Mouse (Mus musculus) limb, embryonic 10.5 days (tissue): ENCODE data around the gene Vmn1r31. TPM values are rescaled to one million over a fixed set of nuclear protein-coding genes. Genes with fewer than 3 reads are reported as not detected.

Experiments used
- DNase-seq: peaks from one replicate; pipeline ENCODE4 v3.0.0-alpha.2; 2017; ENCODE audit warnings: low spot score
- H3K27ac ChIP-seq: fragments of 300-500 bp; sonication (generic); 2 replicates; pipeline ENCODE4 v1.5.1; 2016; ENCODE audit warnings: mild to moderate bottlenecking
- H3K27me3 ChIP-seq: fragments of 300-500 bp; sonication (generic); 2 replicates; pipeline ENCODE4 v1.6.1; 2016; ENCODE audit warnings: low read depth, mild to moderate bottlenecking; ENCODE audit not compliant: poor library complexity, severe bottlenecking
- H3K36me3 ChIP-seq: fragments of 300-500 bp; sonication (generic); 2 replicates; pipeline ENCODE4 v1.6.1; 2016; ENCODE audit warnings: mild to moderate bottlenecking, moderate library complexity
- H3K4me1 ChIP-seq: fragments of 300-500 bp; sonication (generic); 2 replicates; pipeline ENCODE4 v1.6.1; 2016
- H3K4me3 ChIP-seq: fragments of 300-500 bp; sonication (generic); 2 replicates; pipeline ENCODE4 v1.5.1; 2016; ENCODE audit warnings: mild to moderate bottlenecking, moderate library complexity
- H3K9me3 ChIP-seq: fragments of 300-500 bp; sonication (generic); replicated peaks from 2 replicates; pipeline ENCODE4 v1.6.1; 2016; ENCODE audit warnings: mild to moderate bottlenecking
- WGBS: fragments of 180-500 bp; shearing (Covaris S2); methylation state at CpG from one replicate; pipeline ENCODE4 v1.1.7; 2016; 5-methylcytosine and 5-hydroxymethylcytosine counted together
- polyA plus RNA-seq: library from polyadenylated mRNA; unstranded; fragments of >200 nt; fragmentation: Nextera tagmentation; extraction: Ambion mirVana; gene quantifications from 2 replicates; pipeline ENCODE4 v1.2.1, GENCODE M21; 2016

Gene Vmn1r31
- not detected in 2 replicates for polyA plus RNA-seq

GRCm38 (mm10) chr6:58475230-58475629 lies at the start of gene Vmn1r31:
Gene Vmn1r31 (minus strand): TSS chr6:58475330.
- no peak for DNase-seq
- Histone ChIP-seq H3K27me3 (no peaks in the 10 kb centered on the region), H3K4me1 (no peaks in the 10 kb centered on the region), H3K9me3 (no peaks in the 10 kb centered on the region), H3K27ac (no peak within 1 kb of the TSS), H3K36me3 (no peaks in the 10 kb centered on the region), H3K4me3 (no peak within 1 kb of the TSS)
- WGBS = 88% methylated on average over 1 of the region's 1 CpGs

- Histone ChIP-seq H3K9me3 (no peaks in the 10 kb centered on the region), H3K36me3 (no peaks in the 10 kb centered on the region), H3K27me3 (no peaks in the 10 kb centered on the region), H3K4me3 (no peak within 1 kb of the TSS), H3K4me1 (no peaks in the 10 kb centered on the region), H3K27ac (no peak within 1 kb of the TSS)
- DNase-seq = no peak
Measured at GRCm38 (mm10) chr6:58443285-58443684, 31.8 kb downstream of the Vmn1r31 start, which contains the start of gene Vmn1r30. Gene Vmn1r30 (minus strand): TSS chr6:58443385.

Other genes with a start within 250 kb of the Vmn1r31 start
- not detected in 2 replicates for gene Vmn1r28, start 213.3 kb downstream of the Vmn1r31 start, polyA plus RNA-seq
- not detected in 2 replicates for gene Vmn1r29, start 173.8 kb downstream of the Vmn1r31 start, polyA plus RNA-seq
- not detected in 2 replicates for gene Vmn1r30, start 31.9 kb downstream of the Vmn1r31 start, polyA plus RNA-seq
- 49.3 and 52.5 TPM in 2 replicates for gene Abcg2, start 109.2 kb upstream of the Vmn1r31 start, polyA plus RNA-seq